Mouse (Mus musculus) bone marrow macrophage, adult 2 months (primary cell): ENCODE data around the gene 1700001C02Rik. TPM values are rescaled to one million over a fixed set of nuclear protein-coding genes. Genes with fewer than 3 reads are reported as not detected.

Experiments
- H3K27ac ChIP-seq: 2 replicates; pipeline ENCODE4 v1.5.1; 2012; ENCODE audit warnings: low read depth, low read length; ENCODE audit not compliant: insufficient read depth
- H3K4me1 ChIP-seq: 2 replicates; pipeline ENCODE4 v1.6.1; 2012; ENCODE audit warnings: low read length; ENCODE audit not compliant: control insufficient read depth, insufficient read depth
- H3K4me3 ChIP-seq: 2 replicates; pipeline ENCODE4 v1.5.1; 2012; ENCODE audit warnings: mild to moderate bottlenecking, low read length, moderate library complexity; ENCODE audit not compliant: insufficient read depth
- CTCF ChIP-seq: IDR thresholded peaks from 2 replicates; pipeline ENCODE4 v1.5.1; 2012; ENCODE audit warnings: low read depth, mild to moderate bottlenecking, low read length, moderate library complexity
- POLR2A ChIP-seq: IDR thresholded peaks from 2 replicates; pipeline ENCODE4 v1.6.1; 2012; ENCODE audit warnings: mild to moderate bottlenecking, low read depth, low read length, borderline replicate concordance
- polyA plus RNA-seq: library from polyadenylated mRNA; stranded (reverse); fragments of >200 nt; gene quantifications from 2 replicates; pipeline ENCODE4 v1.2.4, GENCODE M21; 2012; ENCODE audit not compliant: missing spikeins, insufficient read depth, insufficient read length

Gene 1700001C02Rik
- not detected in 2 replicates for polyA plus RNA-seq

DNA sequence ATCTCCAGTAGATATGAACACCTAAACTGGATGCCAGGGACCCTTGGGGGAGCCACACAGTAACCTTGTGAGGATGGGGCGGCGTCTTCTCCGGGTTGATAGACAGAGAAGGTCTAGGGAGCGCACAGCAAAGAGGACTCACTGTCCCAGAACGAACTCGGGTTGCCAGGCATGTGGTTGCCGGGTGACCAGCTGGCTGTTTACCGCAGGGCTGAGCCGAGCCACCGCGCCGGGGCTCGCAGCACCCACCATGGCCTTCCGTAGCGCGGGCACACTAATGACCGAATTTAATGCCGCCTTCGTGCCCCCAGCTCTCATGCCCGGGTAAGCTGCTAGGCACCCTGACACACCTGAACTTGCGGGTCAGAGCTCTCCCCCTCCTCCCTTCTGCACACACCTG lies at the start of gene 1700001C02Rik:
TSS of gene 1700001C02Rik (plus strand) at position 187 of the 400 bp plus-strand sequence.
- Histone ChIP-seq H3K4me3 (no peak within 1 kb of the TSS), H3K27ac (no peak within 1 kb of the TSS), H3K4me1 (no peaks in the 10 kb centered on the region)
- TF ChIP-seq POLR2A (no peak), CTCF (no peak)

DNA sequence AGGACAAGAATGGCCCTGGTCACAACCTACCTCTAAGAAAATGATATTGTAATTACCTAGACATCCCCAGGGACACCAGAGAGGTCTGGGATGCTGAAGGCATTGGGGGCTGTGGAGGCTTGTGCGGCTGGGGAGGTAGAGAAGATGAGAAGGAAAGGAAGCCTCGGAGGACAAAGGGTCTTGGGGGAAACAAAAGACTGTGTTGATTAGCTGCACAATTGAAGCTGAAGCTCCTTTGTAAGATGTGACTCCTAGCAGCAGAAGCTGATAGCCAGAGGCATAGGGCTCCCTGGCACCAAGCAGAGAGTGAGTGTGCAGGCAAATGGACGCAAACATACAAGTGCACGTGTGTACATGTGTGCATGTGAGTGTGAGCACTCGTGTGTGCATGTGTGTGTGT lies 49.2 kb upstream of the 1700001C02Rik start:
- TF ChIP-seq POLR2A: no peak
- TF ChIP-seq CTCF: no peak
- H3K27ac ChIP-seq: no peak overlapping the region
- no peaks in the 10 kb centered on the region for H3K4me1 ChIP-seq
- no peak overlapping the region for H3K4me3 ChIP-seq

DNA sequence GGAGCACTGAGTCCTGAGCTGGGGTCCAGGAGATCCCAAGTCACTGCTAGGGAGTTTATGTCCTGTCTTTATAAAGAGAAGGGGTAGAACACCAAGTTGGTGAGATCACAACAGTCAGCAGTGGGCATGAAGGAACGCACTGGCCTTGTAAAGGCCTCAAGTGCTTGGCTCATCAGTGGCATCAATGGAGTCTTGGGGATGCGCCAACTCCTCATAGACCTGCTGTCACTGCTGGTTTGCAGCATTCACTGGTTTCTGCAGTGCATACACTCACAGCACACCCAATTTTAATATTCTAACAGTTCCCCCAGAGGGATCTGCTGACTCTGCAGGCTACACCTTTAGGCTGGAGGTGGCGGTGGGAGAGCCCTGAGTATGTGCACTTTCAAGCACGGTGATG lies 42.7 kb upstream of the 1700001C02Rik start:
- TF ChIP-seq CTCF: no peak
- no peak for TF ChIP-seq POLR2A
- H3K4me3 ChIP-seq: no peak overlapping the region
- no peaks in the 10 kb centered on the region for H3K4me1 ChIP-seq

DNA sequence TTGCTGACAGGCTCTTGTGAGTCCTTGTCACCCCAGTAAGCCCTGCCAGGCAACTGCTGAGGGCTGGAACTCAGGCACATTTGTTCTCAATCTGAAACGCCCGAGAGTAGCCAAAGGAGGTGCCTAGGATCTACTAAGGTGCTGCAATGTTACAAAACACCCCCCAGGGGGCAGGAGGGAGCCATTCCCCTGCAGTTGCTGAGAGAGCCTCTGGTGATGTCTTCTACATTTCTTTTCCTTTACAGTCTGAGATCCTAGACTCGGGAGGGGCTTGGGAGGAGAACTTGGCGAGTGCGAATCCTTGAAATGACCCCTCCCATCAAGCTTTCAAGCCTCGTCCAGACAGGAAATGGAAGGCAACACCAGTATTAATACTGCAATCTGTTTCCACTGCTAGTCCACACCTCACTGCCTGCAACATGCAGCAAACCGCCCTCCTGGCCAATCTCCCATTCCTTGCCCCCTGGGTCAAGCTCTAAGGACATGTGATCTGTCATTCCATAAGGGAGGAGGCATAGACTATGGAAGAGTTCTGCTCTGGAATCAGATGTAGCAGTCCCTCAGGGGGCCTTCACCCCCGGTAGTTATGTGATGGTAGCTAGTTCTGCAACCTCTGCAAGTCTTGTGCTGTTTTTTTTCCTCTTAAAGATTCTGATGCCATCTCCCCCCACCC lies 42.1 kb upstream of the 1700001C02Rik start:
- Histone ChIP-seq H3K4me1 (no peaks in the 10 kb centered on the region), H3K4me3 (no peak overlapping the region), H3K27ac (no peak overlapping the region)
- peak; percentile 52 for TF ChIP-seq CTCF
- no peak for TF ChIP-seq POLR2A

More for the DNA sequence above, 42.7 kb upstream of the 1700001C02Rik start:
- H3K27ac ChIP-seq: no peak overlapping the region

DNA sequence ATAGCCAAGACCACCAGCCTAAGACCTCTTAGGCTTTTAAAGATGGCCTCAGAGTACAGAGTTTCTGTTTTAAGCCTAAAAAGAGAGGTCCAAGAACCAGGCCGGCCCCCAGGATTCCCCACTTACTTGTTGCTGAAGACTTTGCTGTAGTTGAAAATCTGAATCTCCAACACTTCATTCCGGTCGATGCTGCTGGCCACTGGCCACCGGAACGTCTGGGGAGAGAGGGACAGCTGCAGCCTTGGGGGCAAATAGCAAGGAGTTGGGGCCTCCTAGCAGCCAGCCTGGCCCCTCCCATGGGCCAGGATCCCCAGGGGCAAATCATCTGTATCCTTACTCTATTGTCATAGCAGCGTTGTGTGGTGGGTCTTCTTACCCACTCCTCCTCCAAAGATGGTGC lies 38.4 kb upstream of the 1700001C02Rik start:
- H3K27ac ChIP-seq: no peak overlapping the region
- no peak overlapping the region for H3K4me3 ChIP-seq
- H3K4me1 ChIP-seq: no peaks in the 10 kb centered on the region
- no peak for TF ChIP-seq CTCF
- no peak for TF ChIP-seq POLR2A

DNA sequence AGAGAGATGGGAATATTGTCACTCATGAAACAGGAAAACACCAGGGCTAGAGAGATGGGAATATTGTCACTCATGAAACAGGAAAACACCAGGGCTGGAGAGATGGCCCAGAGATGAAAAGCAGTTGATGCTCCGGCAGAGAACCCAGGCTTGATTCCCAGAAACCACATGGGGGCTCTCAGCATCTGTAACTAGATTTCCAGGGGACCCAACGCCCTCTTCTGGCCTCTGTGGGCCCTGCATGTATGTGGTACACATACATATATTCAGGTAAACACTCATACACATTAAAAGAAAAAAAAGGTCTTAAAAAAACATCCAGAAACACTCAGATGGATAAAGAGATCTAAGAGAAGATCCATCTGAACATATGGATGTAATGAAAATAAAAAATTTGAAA lies 26.9 kb upstream of the 1700001C02Rik start:
- TF ChIP-seq POLR2A (no peak), CTCF (no peak)
- Histone ChIP-seq H3K4me3 (no peak overlapping the region), H3K4me1 (no peaks in the 10 kb centered on the region), H3K27ac (no peak overlapping the region)

DNA sequence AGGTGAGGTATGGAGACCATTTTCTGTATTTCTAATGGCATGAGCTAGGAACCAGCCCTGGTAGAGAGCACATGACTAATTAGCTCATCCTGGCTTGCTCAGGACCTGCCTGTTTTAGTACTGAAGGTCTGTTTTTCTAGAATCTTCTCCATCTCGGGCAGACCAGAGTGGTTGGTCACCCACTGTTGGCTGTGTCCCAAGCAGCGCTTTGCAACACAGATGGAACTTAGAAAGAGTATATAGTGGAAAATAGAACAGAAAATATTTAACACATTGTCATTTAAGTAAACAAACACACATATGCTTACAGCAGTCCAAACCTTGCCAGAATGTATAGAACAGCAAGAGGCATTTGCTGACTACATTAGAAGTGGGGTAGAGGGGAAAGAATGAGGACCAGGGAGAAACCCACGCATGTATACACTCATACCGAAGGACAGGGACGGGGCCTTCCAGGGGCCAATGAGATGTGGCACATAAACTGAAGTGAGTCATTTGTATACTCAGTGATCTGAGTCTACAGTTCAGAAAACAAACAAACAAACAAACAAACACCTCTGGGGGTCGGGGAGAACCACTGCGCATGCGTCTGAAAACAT lies 25.4 kb upstream of the 1700001C02Rik start:
- Histone ChIP-seq H3K4me1 (no peaks in the 10 kb centered on the region), H3K27ac (no peak overlapping the region)
- TF ChIP-seq POLR2A (no peak), CTCF (no peak)

DNA sequence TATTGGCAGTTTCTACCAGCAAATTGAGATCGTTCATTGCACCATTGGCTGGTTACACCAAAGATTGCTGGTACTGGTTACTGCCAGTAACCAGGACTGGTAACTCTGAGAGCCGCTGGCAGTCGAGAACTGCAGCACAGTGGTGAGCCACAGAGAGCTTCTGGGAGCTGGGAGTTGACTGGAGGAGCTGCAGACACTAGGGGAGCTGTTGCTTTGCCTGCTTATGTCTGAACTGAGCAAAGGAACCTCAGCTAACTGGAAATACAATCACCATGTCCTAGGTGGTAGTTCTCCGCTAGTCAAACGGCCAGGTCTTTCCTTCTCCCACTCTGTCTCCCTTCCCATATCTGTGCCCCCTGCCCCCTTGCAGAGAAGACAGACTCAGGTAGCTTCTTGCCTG lies 23.7 kb upstream of the 1700001C02Rik start:
- H3K27ac ChIP-seq: no peak overlapping the region
- no peaks in the 10 kb centered on the region for H3K4me1 ChIP-seq
- TF ChIP-seq POLR2A: no peak
- no peak for TF ChIP-seq CTCF
- no peak overlapping the region for H3K4me3 ChIP-seq

More for the DNA sequence above, 25.4 kb upstream of the 1700001C02Rik start:
- no peak overlapping the region for H3K4me3 ChIP-seq

DNA sequence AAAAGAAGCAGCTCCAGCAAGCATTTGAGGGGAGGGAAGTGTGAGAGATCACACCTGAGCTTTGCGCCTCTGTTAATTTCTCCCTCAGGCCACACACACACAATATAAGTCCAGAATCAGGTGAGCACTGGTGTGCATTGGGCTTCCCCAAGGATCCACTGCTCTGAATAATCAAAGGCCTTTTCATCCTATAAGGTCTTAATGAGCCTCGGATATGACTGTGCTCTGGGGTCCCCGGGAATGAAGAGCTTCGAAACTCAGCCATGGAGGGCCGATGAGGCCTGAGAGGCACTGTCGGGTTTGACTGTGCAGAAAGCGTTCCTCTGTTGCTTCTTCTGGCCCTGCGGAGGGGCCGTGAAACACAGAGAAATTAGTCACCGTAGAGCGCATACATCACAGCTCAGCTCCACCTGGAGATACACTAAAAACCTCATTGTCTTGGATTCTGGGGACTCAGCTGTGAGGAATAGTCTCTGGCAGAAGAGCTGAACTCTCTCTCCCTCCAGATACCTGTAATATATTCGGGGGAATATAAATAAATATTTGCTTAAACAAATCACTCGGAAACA lies 21.4 kb upstream of the 1700001C02Rik start:
- H3K4me1 ChIP-seq: no peaks in the 10 kb centered on the region
- H3K4me3 ChIP-seq: no peak overlapping the region
- no peak for TF ChIP-seq POLR2A
- no peak overlapping the region for H3K27ac ChIP-seq

DNA sequence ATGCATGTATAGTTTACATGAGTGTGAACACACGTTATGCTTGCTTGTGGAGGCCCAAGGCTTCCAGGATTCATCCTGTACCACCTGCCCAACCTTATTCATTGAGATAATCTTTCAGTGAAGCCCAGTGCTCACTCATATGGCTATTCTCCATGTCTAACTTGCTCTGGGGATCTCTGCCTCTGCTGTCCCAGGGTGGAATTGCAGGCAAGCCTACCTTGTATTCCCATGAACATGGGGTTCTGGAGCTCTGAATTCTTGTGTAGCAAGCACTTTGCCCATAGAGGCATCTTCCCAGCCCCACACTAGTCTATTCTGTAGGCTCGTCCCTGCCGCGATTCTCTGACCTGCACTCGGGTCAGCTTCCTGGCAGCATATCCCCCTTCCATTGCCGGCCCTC lies 9.8 kb upstream of the 1700001C02Rik start:
- Histone ChIP-seq H3K4me1 (no peaks in the 10 kb centered on the region), H3K27ac (no peak overlapping the region), H3K4me3 (no peak overlapping the region)
- TF ChIP-seq CTCF (no peak), POLR2A (no peak)
